Mouse (Mus musculus): ENCODE data around the gene Polr1e. TPM values are rescaled to one million over a fixed set of nuclear protein-coding genes. Genes with fewer than 3 reads are reported as not detected.
"Not testable (repeated sequence)": the region's sequence is repeated elsewhere in the genome, so short reads cannot be mapped to it uniquely, and the experiment has no call there.

Gene Polr1e
- polyA plus RNA-seq, 1 experiment from 2014 or later, result 59.8 TPM

DNA sequence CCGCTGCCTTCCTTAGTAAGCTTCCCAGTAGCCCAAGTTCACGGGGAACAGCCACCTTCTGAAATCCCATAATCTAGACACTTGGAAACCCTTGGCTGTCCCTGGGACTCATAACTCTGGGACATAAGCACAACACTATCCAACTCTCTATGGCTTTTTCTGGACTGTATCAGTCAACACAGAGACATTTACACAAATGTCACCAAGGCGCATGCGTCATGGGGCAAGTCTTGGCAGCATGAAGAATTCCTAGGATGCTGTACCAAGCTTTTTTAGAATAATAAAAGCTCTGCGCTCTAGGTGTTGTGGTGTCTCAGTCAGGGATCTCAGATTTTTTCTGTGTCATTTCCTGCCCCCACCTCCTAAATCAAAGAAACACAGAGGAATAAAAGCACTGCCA lies 28.3 kb downstream of the Polr1e start:
- Histone ChIP-seq H3K27me3 (ENCODE audit: control insufficient read depth, insufficient read depth, low read length) (no peaks in the 10 kb centered on the region), H3K36me3 (replicated peaks; ENCODE audit: control insufficient read depth, insufficient read depth, low read depth, low read length) (no peaks in the 10 kb centered on the region; the same call in 1 of the 2 replicates), H3K4me3 (ENCODE audit: low read depth, low read length) (no peak overlapping the region), H3K4me2 (ENCODE audit: low read depth, low read length) (no peak overlapping the region), H3K9ac (replicated peaks; ENCODE audit: low read length) (no peak overlapping the region), H3K4me1 (ENCODE audit: control insufficient read depth, insufficient read depth, low read length) (no peaks in the 10 kb centered on the region), H3K9me3 (replicated peaks; ENCODE audit: control insufficient read depth, low read length) (no peaks in the 10 kb centered on the region), H3K27ac (replicated peaks; ENCODE audit: low read depth, low read length) (no peak overlapping the region)
- 91% methylated on average over 5 of the region's 5 CpGs for WGBS
- DNase-seq (ENCODE audit: low spot score) (no peak), ATAC-seq (replicated peaks; ENCODE audit: insufficient number of reproducible peaks, low FRiP score, low TSS enrichment, low read depth) (no peak)

GRCm38 (mm10) chr4:45047286-45047887 lies 29.0 kb downstream of the Polr1e start:
- no peaks in the 10 kb centered on the region for H3K9me3 ChIP-seq (replicated peaks; ENCODE audit: control insufficient read depth, low read length)
- ATAC-seq (replicated peaks; ENCODE audit: insufficient number of reproducible peaks, low FRiP score, low TSS enrichment, low read depth) (no peak), DNase-seq (ENCODE audit: low spot score) (no peak)
- WGBS, result 86% methylated on average over 9 of the region's 9 CpGs
- H3K27me3 ChIP-seq (ENCODE audit: control insufficient read depth, insufficient read depth, low read length), result no peaks in the 10 kb centered on the region
- no peak overlapping the region for H3K4me2 ChIP-seq (ENCODE audit: low read depth, low read length)
- H3K4me3 ChIP-seq (ENCODE audit: low read depth, low read length), result no peak overlapping the region
- H3K9ac ChIP-seq (replicated peaks; ENCODE audit: low read length), result no peak overlapping the region
- H3K27ac ChIP-seq (replicated peaks; ENCODE audit: low read depth, low read length), result no peak overlapping the region
- no peaks in the 10 kb centered on the region; the same call in 1 of the 2 replicates for H3K36me3 ChIP-seq (replicated peaks; ENCODE audit: control insufficient read depth, insufficient read depth, low read depth, low read length)
- no peaks in the 10 kb centered on the region for H3K4me1 ChIP-seq (ENCODE audit: control insufficient read depth, insufficient read depth, low read length)

- WGBS, result 77% methylated on average over 9 of the region's 9 CpGs
- no peaks in the 10 kb centered on the region for H3K9me3 ChIP-seq (replicated peaks; ENCODE audit: control insufficient read depth, low read length)
- DNase-seq (ENCODE audit: low spot score) (no peak), ATAC-seq (replicated peaks; ENCODE audit: insufficient number of reproducible peaks, low FRiP score, low TSS enrichment, low read depth) (no peak)
- H3K27ac ChIP-seq (replicated peaks; ENCODE audit: low read depth, low read length), result no peak overlapping the region
- H3K4me3 ChIP-seq (ENCODE audit: low read depth, low read length), result no peak overlapping the region
- no peaks in the 10 kb centered on the region; the same call in 1 of the 2 replicates for H3K36me3 ChIP-seq (replicated peaks; ENCODE audit: control insufficient read depth, insufficient read depth, low read depth, low read length)
- H3K27me3 ChIP-seq (ENCODE audit: control insufficient read depth, insufficient read depth, low read length), result no peaks in the 10 kb centered on the region
- H3K9ac ChIP-seq (replicated peaks; ENCODE audit: low read length), result no peak overlapping the region
- no peak overlapping the region for H3K4me2 ChIP-seq (ENCODE audit: low read depth, low read length)
- no peaks in the 10 kb centered on the region for H3K4me1 ChIP-seq (ENCODE audit: control insufficient read depth, insufficient read depth, low read length)
These were observed 29.6 kb downstream of the Polr1e start for GRCm38 (mm10) chr4:45047956-45048355.

GRCm38 (mm10) chr4:45054862-45055261 lies 36.5 kb downstream of the Polr1e start:
- no peaks in the 10 kb centered on the region for H3K27me3 ChIP-seq (ENCODE audit: control insufficient read depth, insufficient read depth, low read length)
- no peak overlapping the region for H3K9ac ChIP-seq (replicated peaks; ENCODE audit: low read length)
- ATAC-seq (replicated peaks; ENCODE audit: insufficient number of reproducible peaks, low FRiP score, low TSS enrichment, low read depth) (no peak), DNase-seq (ENCODE audit: low spot score) (no peak)
- no peaks in the 10 kb centered on the region for H3K4me1 ChIP-seq (ENCODE audit: control insufficient read depth, insufficient read depth, low read length)
- H3K36me3 ChIP-seq (replicated peaks; ENCODE audit: control insufficient read depth, insufficient read depth, low read depth, low read length), result no peaks in the 10 kb centered on the region
- WGBS, result 57% methylated on average over 3 of the region's 3 CpGs
- H3K9me3 ChIP-seq (replicated peaks; ENCODE audit: control insufficient read depth, low read length), result no peaks in the 10 kb centered on the region
- no peak overlapping the region for H3K4me2 ChIP-seq (ENCODE audit: low read depth, low read length)
- no peak overlapping the region for H3K4me3 ChIP-seq (ENCODE audit: low read depth, low read length)
- H3K27ac ChIP-seq (replicated peaks; ENCODE audit: low read depth, low read length), result no peak overlapping the region

DNA sequence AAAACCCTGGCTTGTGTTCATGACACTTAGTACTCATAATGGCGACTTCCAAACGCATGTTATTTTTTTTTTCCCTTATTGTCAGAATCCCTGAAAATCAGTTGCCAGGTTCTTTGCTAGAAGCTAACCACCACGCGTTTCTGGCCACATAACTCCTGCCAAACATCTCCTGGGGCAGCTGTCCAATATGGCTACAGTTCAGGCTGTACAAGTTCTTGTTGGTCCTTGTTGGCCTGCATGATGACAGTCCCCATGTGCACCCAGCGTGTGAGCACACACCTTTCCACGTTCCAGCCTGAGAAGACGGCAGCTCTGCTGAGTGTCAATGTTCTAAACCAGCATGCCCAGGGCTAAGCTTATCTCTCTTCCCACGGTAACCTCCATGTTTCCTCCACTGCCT lies 37.1 kb downstream of the Polr1e start:
- no peak for ATAC-seq (replicated peaks; ENCODE audit: insufficient number of reproducible peaks, low FRiP score, low TSS enrichment, low read depth)
- Histone ChIP-seq H3K9me3 (replicated peaks; ENCODE audit: control insufficient read depth, low read length) (no peaks in the 10 kb centered on the region), H3K4me1 (ENCODE audit: control insufficient read depth, insufficient read depth, low read length) (no peaks in the 10 kb centered on the region), H3K27ac (replicated peaks; ENCODE audit: low read depth, low read length) (no peak overlapping the region), H3K36me3 (replicated peaks; ENCODE audit: control insufficient read depth, insufficient read depth, low read depth, low read length) (no peaks in the 10 kb centered on the region), H3K4me3 (ENCODE audit: low read depth, low read length) (no peak overlapping the region), H3K4me2 (ENCODE audit: low read depth, low read length) (no peak overlapping the region), H3K9ac (replicated peaks; ENCODE audit: low read length) (no peak overlapping the region), H3K27me3 (ENCODE audit: control insufficient read depth, insufficient read depth, low read length) (no peaks in the 10 kb centered on the region)
- 89% methylated on average over 8 of the region's 8 CpGs for WGBS
- no peak for DNase-seq (ENCODE audit: low spot score)

- not testable (repeated sequence) for DNase-seq (ENCODE audit: low spot score)
These were observed 45.5 kb downstream of the Polr1e start for GRCm38 (mm10) chr4:45063836-45064235.

DNA sequence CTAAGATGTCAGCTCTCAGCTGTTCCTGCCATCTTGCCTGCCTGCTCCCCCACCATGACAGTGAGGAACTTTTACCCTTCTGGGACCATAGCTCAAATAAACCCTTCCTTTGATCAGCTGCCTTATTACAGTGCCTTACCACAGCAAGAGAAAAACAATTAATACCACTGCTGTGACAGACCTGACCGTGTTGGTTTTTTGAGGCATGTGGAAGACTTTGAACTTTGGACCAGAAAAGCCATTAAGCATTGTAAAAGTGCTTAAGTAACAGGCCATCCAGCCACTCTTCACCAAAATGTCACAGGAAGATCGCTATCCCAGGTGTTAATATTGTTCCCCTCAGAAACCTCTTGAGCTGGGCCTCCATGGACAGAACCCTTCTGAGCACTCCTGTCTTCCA lies 46.2 kb downstream of the Polr1e start:
- ATAC-seq (replicated peaks; ENCODE audit: insufficient number of reproducible peaks, low FRiP score, low TSS enrichment, low read depth), result no peak

More at GRCm38 (mm10) chr4:45063836-45064235, 45.5 kb downstream of the Polr1e start:
- H3K4me1 ChIP-seq (ENCODE audit: control insufficient read depth, insufficient read depth, low read length); ATAC-seq (replicated peaks; ENCODE audit: insufficient number of reproducible peaks, low FRiP score, low TSS enrichment, low read depth); H3K36me3 ChIP-seq (replicated peaks; ENCODE audit: control insufficient read depth, insufficient read depth, low read depth, low read length); H3K4me2 ChIP-seq (ENCODE audit: low read depth, low read length); H3K4me3 ChIP-seq (ENCODE audit: low read depth, low read length); H3K27me3 ChIP-seq (ENCODE audit: control insufficient read depth, insufficient read depth, low read length); H3K27ac ChIP-seq (replicated peaks; ENCODE audit: low read depth, low read length); H3K9ac ChIP-seq (replicated peaks; ENCODE audit: low read length); H3K9me3 ChIP-seq (replicated peaks; ENCODE audit: control insufficient read depth, low read length): not testable (repeated sequence)
- 85% methylated on average over 1 of the region's 1 CpGs for WGBS

GRCm38 (mm10) chr4:45066036-45066730 lies 47.8 kb downstream of the Polr1e start:
- H3K27me3 ChIP-seq (ENCODE audit: control insufficient read depth, insufficient read depth, low read length), result no peaks in the 10 kb centered on the region
- DNase-seq (ENCODE audit: low spot score) (no peak), ATAC-seq (replicated peaks; ENCODE audit: insufficient number of reproducible peaks, low FRiP score, low TSS enrichment, low read depth) (no peak)
- no peak overlapping the region for H3K4me3 ChIP-seq (ENCODE audit: low read depth, low read length)
- no peaks in the 10 kb centered on the region for H3K9me3 ChIP-seq (replicated peaks; ENCODE audit: control insufficient read depth, low read length)
- no peaks in the 10 kb centered on the region; the same call in 1 of the 2 replicates for H3K36me3 ChIP-seq (replicated peaks; ENCODE audit: control insufficient read depth, insufficient read depth, low read depth, low read length)
- no peak overlapping the region for H3K27ac ChIP-seq (replicated peaks; ENCODE audit: low read depth, low read length)
- WGBS, result 53% methylated on average over 2 of the region's 2 CpGs
- no peaks in the 10 kb centered on the region for H3K4me1 ChIP-seq (ENCODE audit: control insufficient read depth, insufficient read depth, low read length)
- no peak overlapping the region for H3K4me2 ChIP-seq (ENCODE audit: low read depth, low read length)
- no peak overlapping the region for H3K9ac ChIP-seq (replicated peaks; ENCODE audit: low read length)

More for the DNA sequence above, 46.2 kb downstream of the Polr1e start:
- Histone ChIP-seq H3K4me1 (ENCODE audit: control insufficient read depth, insufficient read depth, low read length) (no peaks in the 10 kb centered on the region), H3K9ac (replicated peaks; ENCODE audit: low read length) (no peak overlapping the region), H3K27me3 (ENCODE audit: control insufficient read depth, insufficient read depth, low read length) (no peaks in the 10 kb centered on the region), H3K4me2 (ENCODE audit: low read depth, low read length) (no peak overlapping the region), H3K9me3 (replicated peaks; ENCODE audit: control insufficient read depth, low read length) (no peaks in the 10 kb centered on the region), H3K4me3 (ENCODE audit: low read depth, low read length) (no peak overlapping the region), H3K36me3 (replicated peaks; ENCODE audit: control insufficient read depth, insufficient read depth, low read depth, low read length) (no peaks in the 10 kb centered on the region; the same call in 1 of the 2 replicates), H3K27ac (replicated peaks; ENCODE audit: low read depth, low read length) (no peak overlapping the region)
- 80% methylated on average over 2 of the region's 2 CpGs for WGBS
- no peak for DNase-seq (ENCODE audit: low spot score)
